Mouse (Mus musculus): ENCODE data around the gene Shisal2a. TPM values are rescaled to one million over a fixed set of nuclear protein-coding genes. Genes with fewer than 3 reads are reported as not detected.

Shisal2a gene
- polyA plus RNA-seq, 1 experiment from 2014 or later: 2.8 TPM

- WGBS: 71% methylated on average over 5 of the region's 5 CpGs
- Histone ChIP-seq H3K4me3 (ENCODE audit: low read depth, low read length) (no peak overlapping the region), H3K27ac (ENCODE audit: low read length) (no peak overlapping the region), H3K9ac (replicated peaks; ENCODE audit: low read depth, low read length) (no peak overlapping the region), H3K36me3 (ENCODE audit: control insufficient read depth, insufficient read depth, low read length) (no peaks in the 10 kb centered on the region), H3K9me3 (ENCODE audit: control insufficient read depth, low read depth, low read length) (no peaks in the 10 kb centered on the region), H3K4me2 (replicated peaks; ENCODE audit: low read depth, low read length) (no peak overlapping the region), H3K4me1 (ENCODE audit: control insufficient read depth, insufficient read depth, low read length) (peaks cover 4% of the 10 kb centered on the region; the same call in 1 of the 2 replicates), H3K27me3 (ENCODE audit: control insufficient read depth, insufficient read depth, low read length) (no peaks in the 10 kb centered on the region)
- no peak for ATAC-seq (ENCODE audit: insufficient number of reproducible peaks, insufficient read depth, low FRiP score, low read depth)
These were observed 59.6 kb downstream of the Shisal2a start for GRCm38 (mm10) chr4:108323588-108323987.

GRCm38 (mm10) chr4:108320627-108321380 is 62.3 kb downstream of the Shisal2a start:
- Histone ChIP-seq H3K27ac (ENCODE audit: low read length) (no peak overlapping the region), H3K9ac (replicated peaks; ENCODE audit: low read depth, low read length) (no peak overlapping the region), H3K9me3 (ENCODE audit: control insufficient read depth, low read depth, low read length) (no peaks in the 10 kb centered on the region), H3K36me3 (ENCODE audit: control insufficient read depth, insufficient read depth, low read length) (no peaks in the 10 kb centered on the region), H3K27me3 (ENCODE audit: control insufficient read depth, insufficient read depth, low read length) (no peaks in the 10 kb centered on the region), H3K4me2 (replicated peaks; ENCODE audit: low read depth, low read length) (no peak overlapping the region), H3K4me1 (ENCODE audit: control insufficient read depth, insufficient read depth, low read length) (no peaks in the 10 kb centered on the region), H3K4me3 (ENCODE audit: low read depth, low read length) (no peak overlapping the region)
- WGBS: 74% methylated on average over 7 of the region's 7 CpGs
- ATAC-seq (ENCODE audit: insufficient number of reproducible peaks, insufficient read depth, low FRiP score, low read depth): no peak

- H3K4me3 ChIP-seq (ENCODE audit: low read depth, low read length): no peak overlapping the region
- H3K9ac ChIP-seq (replicated peaks; ENCODE audit: low read depth, low read length): no peak overlapping the region
- no peak for ATAC-seq (ENCODE audit: insufficient number of reproducible peaks, insufficient read depth, low FRiP score, low read depth)
- H3K9me3 ChIP-seq (ENCODE audit: control insufficient read depth, low read depth, low read length): no peaks in the 10 kb centered on the region
- no peaks in the 10 kb centered on the region for H3K36me3 ChIP-seq (ENCODE audit: control insufficient read depth, insufficient read depth, low read length)
- H3K27me3 ChIP-seq (ENCODE audit: control insufficient read depth, insufficient read depth, low read length): no peaks in the 10 kb centered on the region
- no peak overlapping the region for H3K4me2 ChIP-seq (replicated peaks; ENCODE audit: low read depth, low read length)
- no peaks in the 10 kb centered on the region for H3K4me1 ChIP-seq (ENCODE audit: control insufficient read depth, insufficient read depth, low read length)
- WGBS: 67% methylated on average over 6 of the region's 6 CpGs
- no peak overlapping the region for H3K27ac ChIP-seq (ENCODE audit: low read length)
These were observed 63.4 kb downstream of the Shisal2a start for GRCm38 (mm10) chr4:108319747-108320146.

GRCm38 (mm10) chr4:108318649-108319615 is 64.2 kb downstream of the Shisal2a start:
- Histone ChIP-seq H3K9ac (replicated peaks; ENCODE audit: low read depth, low read length) (no peak overlapping the region), H3K27ac (ENCODE audit: low read length) (no peak overlapping the region), H3K9me3 (ENCODE audit: control insufficient read depth, low read depth, low read length) (no peaks in the 10 kb centered on the region), H3K4me1 (ENCODE audit: control insufficient read depth, insufficient read depth, low read length) (no peaks in the 10 kb centered on the region), H3K4me3 (ENCODE audit: low read depth, low read length) (no peak overlapping the region), H3K4me2 (replicated peaks; ENCODE audit: low read depth, low read length) (no peak overlapping the region), H3K36me3 (ENCODE audit: control insufficient read depth, insufficient read depth, low read length) (no peaks in the 10 kb centered on the region), H3K27me3 (ENCODE audit: control insufficient read depth, insufficient read depth, low read length) (no peaks in the 10 kb centered on the region)
- WGBS: 50% methylated on average over 8 of the region's 8 CpGs
- no peak for ATAC-seq (ENCODE audit: insufficient number of reproducible peaks, insufficient read depth, low FRiP score, low read depth)

Other genes starting within 250 kb of the Shisal2a start
- gene Scp2, start 238.4 kb downstream of the Shisal2a start, polyA plus RNA-seq (2014; fragmentation: Nextera tagmentation; extraction: Ambion mirVana): 201 and 213 TPM in 2 replicates
- gene Echdc2, start 217.9 kb downstream of the Shisal2a start, polyA plus RNA-seq (2014; fragmentation: Nextera tagmentation; extraction: Ambion mirVana): 36.0 and 40.5 TPM in 2 replicates
- gene Zyg11a, start 165.3 kb downstream of the Shisal2a start, polyA plus RNA-seq (2014; fragmentation: Nextera tagmentation; extraction: Ambion mirVana): not detected in 2 replicates
- 15.1 and 18.1 TPM in 2 replicates for gene Zyg11b, start 82.3 kb downstream of the Shisal2a start, polyA plus RNA-seq (2014; fragmentation: Nextera tagmentation; extraction: Ambion mirVana)
- 46.3 and 48.0 TPM in 2 replicates for gene Coa7, start 55.2 kb downstream of the Shisal2a start, polyA plus RNA-seq (2014; fragmentation: Nextera tagmentation; extraction: Ambion mirVana)
- 65.4 and 65.8 TPM in 2 replicates for gene Gpx7, start 23.6 kb upstream of the Shisal2a start, polyA plus RNA-seq (2014; fragmentation: Nextera tagmentation; extraction: Ambion mirVana)
- gene Tut4, start 76.1 kb upstream of the Shisal2a start, polyA plus RNA-seq (2014; fragmentation: Nextera tagmentation; extraction: Ambion mirVana): 84.6 and 94.5 TPM in 2 replicates
- gene Prpf38a, start 196.0 kb upstream of the Shisal2a start, polyA plus RNA-seq (2014; fragmentation: Nextera tagmentation; extraction: Ambion mirVana): 81.2 and 83.8 TPM in 2 replicates
- 8.2 and 10.8 TPM in 2 replicates for gene Orc1, start 196.1 kb upstream of the Shisal2a start, polyA plus RNA-seq (2014; fragmentation: Nextera tagmentation; extraction: Ambion mirVana)
- 29.2 and 33.6 TPM in 2 replicates for gene Cc2d1b, start 236.6 kb upstream of the Shisal2a start, polyA plus RNA-seq (2014; fragmentation: Nextera tagmentation; extraction: Ambion mirVana)

All from stomach, embryonic 14.5 days (tissue).